Mouse (Mus musculus) hindbrain, embryonic 10.5 days (tissue): Measurements from ENCODE around the gene S100a3. TPM values are rescaled to one million over a fixed set of nuclear protein-coding genes. Genes with fewer than 3 reads are reported as not detected.

Source experiments
- DNase-seq: peaks from one replicate; pipeline ENCODE4 v3.0.0-alpha.2; 2017; ENCODE audit warnings: low spot score
- H3K27ac ChIP-seq: fragments of 300-500 bp; sonication (generic); 2 replicates; pipeline ENCODE4 v1.5.1; 2016; ENCODE audit warnings: mild to moderate bottlenecking, moderate library complexity
- H3K27me3 ChIP-seq: fragments of 300-500 bp; sonication (generic); 2 replicates; pipeline ENCODE4 v1.6.1; 2016; ENCODE audit warnings: mild to moderate bottlenecking; ENCODE audit not compliant: poor library complexity, insufficient read depth, severe bottlenecking
- H3K36me3 ChIP-seq: fragments of 300-500 bp; sonication (generic); 2 replicates; pipeline ENCODE4 v1.6.1; 2016; ENCODE audit warnings: mild to moderate bottlenecking, moderate library complexity
- H3K4me1 ChIP-seq: fragments of 300-500 bp; sonication (generic); replicated peaks from 2 replicates; pipeline ENCODE4 v1.6.1; 2016; ENCODE audit warnings: mild to moderate bottlenecking
- H3K4me3 ChIP-seq: fragments of 300-500 bp; sonication (generic); 2 replicates; pipeline ENCODE4 v1.5.1; 2016; ENCODE audit warnings: mild to moderate bottlenecking, moderate library complexity
- H3K9me3 ChIP-seq: fragments of 300-500 bp; sonication (generic); 2 replicates; pipeline ENCODE4 v1.6.1; 2016; ENCODE audit warnings: mild to moderate bottlenecking, moderate library complexity
- WGBS: fragments of 180-500 bp; shearing (Covaris S2); methylation state at CpG from one replicate; pipeline ENCODE4 v1.1.7; 2016; 5-methylcytosine and 5-hydroxymethylcytosine counted together
- polyA plus RNA-seq: library from polyadenylated mRNA; unstranded; fragments of >200 nt; fragmentation: Nextera tagmentation; extraction: Ambion mirVana; gene quantifications from 2 replicates; pipeline ENCODE4 v1.2.1, GENCODE M21; 2016

Gene S100a3
- 0.24 and 0.27 TPM in 2 replicates for polyA plus RNA-seq

- no peaks in the 10 kb centered on the region for H3K27me3 ChIP-seq
- no peak within 1 kb of the TSS for H3K4me3 ChIP-seq
- H3K9me3 ChIP-seq, result no peaks in the 10 kb centered on the region
- no peak within 1 kb of the TSS for H3K27ac ChIP-seq
- 86% methylated on average over 6 of the region's 6 CpGs for WGBS
- H3K36me3 ChIP-seq, result no peaks in the 10 kb centered on the region
- H3K4me1 ChIP-seq, result 0 out of 2 replicates have a peak, but pooled peaks cover 4% of the 10 kb centered on the region
- no peak for DNase-seq
These were observed at the start of gene S100a3 for GRCm38 (mm10) chr3:90560008-90560628. Gene S100a3, plus strand, starts transcription at chr3:90560578.

DNA sequence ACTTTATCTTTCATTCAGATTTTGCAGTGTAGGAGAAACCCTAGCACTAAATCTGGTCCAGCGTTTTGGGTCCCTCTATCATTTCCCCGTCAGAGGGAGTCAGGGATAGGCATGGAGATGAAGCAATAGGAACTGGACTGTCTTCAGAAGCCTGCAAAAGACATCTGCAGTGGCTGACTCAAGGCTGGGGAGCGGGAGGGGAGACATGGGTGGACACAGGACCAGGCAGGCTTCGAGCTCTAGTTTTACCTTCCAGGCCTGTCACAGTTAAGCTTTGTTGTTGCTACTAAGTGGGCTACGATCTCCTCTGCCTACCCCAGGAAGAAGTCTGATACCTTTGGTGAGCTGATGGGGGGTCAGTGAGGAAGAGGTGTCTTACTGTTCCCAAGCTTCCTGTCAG is 48.1 kb upstream of the S100a3 start:
- H3K4me1 ChIP-seq, result peaks cover 31% of the 10 kb centered on the region
- WGBS, result 83% methylated on average over 5 of the region's 5 CpGs
- no peaks in the 10 kb centered on the region for H3K9me3 ChIP-seq
- DNase-seq, result no peak
- peaks cover 5% of the 10 kb centered on the region for H3K36me3 ChIP-seq
- H3K4me3 ChIP-seq, result no peak overlapping the region
- no peak overlapping the region for H3K27ac ChIP-seq
- peaks cover 49% of the 10 kb centered on the region for H3K27me3 ChIP-seq

GRCm38 (mm10) chr3:90512948-90513642 is 47.3 kb upstream of the S100a3 start:
- Histone ChIP-seq H3K9me3 (no peaks in the 10 kb centered on the region), H3K4me3 (peak overlapping the region; percentile 53; the same call in 1 of the 2 replicates), H3K4me1 (peaks cover 23% of the 10 kb centered on the region), H3K27me3 (peaks cover 52% of the 10 kb centered on the region), H3K27ac (no peak overlapping the region), H3K36me3 (no peaks in the 10 kb centered on the region)
- WGBS, result 75% methylated on average over 9 of the region's 9 CpGs
- DNase-seq, result no peak

DNA sequence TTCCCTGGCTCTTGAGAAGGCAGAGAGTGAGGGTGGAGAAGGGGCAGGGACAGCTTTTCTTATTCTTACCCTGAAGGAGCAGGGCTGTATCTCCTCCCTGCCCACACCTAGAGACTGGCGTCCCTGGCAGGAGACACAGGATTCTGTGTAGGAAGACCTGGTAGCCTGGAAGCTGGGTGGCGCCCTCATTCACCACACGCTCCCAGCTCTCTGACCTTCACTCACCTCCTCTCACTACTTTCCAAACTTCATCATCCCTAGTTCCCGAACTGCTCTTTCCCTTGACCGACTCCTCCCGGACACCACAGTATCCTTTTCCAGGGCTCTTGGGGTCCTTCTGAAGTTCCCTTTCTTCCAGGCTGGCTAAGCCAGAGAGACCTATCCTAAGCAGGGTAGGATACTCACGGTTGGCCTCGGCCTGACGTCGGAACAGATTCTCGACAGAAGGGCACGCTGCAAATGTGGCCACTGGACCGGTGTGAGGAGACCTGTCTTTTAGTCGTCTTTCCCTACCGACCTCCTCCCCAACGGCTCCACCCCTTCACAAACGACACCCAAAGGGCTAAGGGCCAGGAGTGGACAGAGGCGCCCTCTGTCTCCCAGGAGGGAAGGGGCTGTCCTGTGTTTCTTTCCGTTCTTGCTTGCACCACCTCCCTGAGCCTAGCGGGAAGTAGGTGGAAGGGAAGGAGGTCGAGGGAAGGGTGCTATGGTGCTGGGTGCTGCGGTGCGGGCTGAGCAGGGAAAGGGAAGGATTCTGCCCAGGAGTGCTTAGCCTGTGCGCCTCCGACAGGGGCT is 46.4 kb upstream of the S100a3 start, which contains the start of the genes S100a1 and S100a13:
Gene S100a1, minus strand, starts transcription at position 597 of the 795 bp plus-strand sequence.
Gene S100a13, plus strand, starts transcription at position 640 of the 795 bp plus-strand sequence.
- 3% methylated on average over 25 of the region's 25 CpGs for WGBS
- Histone ChIP-seq H3K9me3 (no peaks in the 10 kb centered on the region), H3K36me3 (no peaks in the 10 kb centered on the region), H3K4me1 (peaks cover 20% of the 10 kb centered on the region), H3K27me3 (peaks cover 52% of the 10 kb centered on the region), H3K27ac (peak within 1 kb of the TSS; percentile 62), H3K4me3 (peak within 1 kb of the TSS; percentile 53)
- peak; percentile 45 for DNase-seq

DNA sequence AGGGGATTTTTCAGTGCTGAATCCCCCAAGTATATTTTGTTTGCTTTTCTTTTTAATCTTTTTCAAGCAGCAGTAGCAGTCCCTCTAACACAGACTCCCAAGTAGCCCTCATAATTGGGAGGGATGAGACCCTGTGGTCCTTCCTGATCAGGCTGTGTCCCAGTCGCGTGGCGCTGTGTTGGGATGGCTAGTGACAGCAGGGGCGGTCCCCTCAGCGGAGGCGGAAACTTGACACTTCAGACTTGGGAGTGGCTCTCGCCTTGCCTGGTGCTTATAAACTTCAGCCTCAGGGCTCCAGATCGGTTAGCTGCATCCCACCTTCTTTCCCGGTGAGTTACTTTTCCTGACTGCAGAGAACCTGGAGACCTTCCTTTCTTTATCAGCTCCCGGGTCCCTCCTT is 45.7 kb upstream of the S100a3 start:
- Histone ChIP-seq H3K27me3 (peaks cover 52% of the 10 kb centered on the region), H3K36me3 (no peaks in the 10 kb centered on the region), H3K4me1 (peaks cover 19% of the 10 kb centered on the region), H3K27ac (peak overlapping the region; percentile 62), H3K9me3 (no peaks in the 10 kb centered on the region), H3K4me3 (peak overlapping the region; percentile 53)
- peak; percentile 64 for DNase-seq
- WGBS, result 1% methylated on average over 10 of the region's 10 CpGs

DNA sequence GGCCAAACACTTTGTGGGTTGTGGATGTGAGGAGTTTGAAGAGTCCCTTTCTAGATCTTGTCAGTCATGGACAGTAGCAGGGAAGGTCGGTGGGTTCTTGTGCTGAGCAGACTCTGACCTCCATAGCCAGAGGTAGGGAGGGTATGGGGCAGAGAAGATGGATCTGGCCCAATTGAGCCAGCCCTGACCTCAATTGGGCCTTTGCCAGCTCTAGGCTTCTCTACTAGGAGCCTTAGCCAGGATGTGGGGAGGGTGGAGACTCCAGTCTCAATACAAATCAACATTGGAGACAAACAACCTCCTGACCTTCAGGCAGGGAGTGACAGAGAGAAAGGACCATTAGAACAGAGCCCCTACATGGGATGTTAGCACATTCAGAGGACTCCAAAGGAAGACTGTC is 45.1 kb upstream of the S100a3 start:
- peaks cover 18% of the 10 kb centered on the region for H3K4me1 ChIP-seq
- WGBS, result 43% methylated on average over 1 of the region's 1 CpGs

DNA sequence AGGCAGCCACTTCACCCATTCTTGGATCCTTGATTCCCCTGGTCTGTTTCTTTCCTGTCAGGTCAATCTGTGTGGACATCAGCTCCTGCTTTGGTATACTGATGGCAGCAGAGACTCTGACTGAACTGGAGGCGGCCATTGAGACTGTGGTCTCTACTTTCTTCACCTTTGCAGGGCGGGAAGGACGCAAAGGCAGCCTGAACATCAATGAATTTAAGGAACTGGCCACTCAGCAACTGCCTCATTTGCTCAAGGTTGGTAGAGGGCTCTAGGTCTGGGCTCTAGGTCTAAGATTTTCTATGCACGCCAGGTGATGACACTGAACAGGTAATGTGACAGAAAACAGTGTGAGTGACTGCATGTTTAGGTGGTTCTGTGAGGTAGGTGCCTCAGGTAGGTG is 44.6 kb upstream of the S100a3 start:
- Histone ChIP-seq H3K4me1 (peaks cover 18% of the 10 kb centered on the region), H3K27ac (no peak overlapping the region), H3K4me3 (no peak overlapping the region; the same call in 1 of the 2 replicates), H3K27me3 (peaks cover 52% of the 10 kb centered on the region), H3K9me3 (no peaks in the 10 kb centered on the region), H3K36me3 (no peaks in the 10 kb centered on the region)
- WGBS, result 83% methylated on average over 4 of the region's 4 CpGs
- no peak for DNase-seq

More for the DNA sequence above, 45.1 kb upstream of the S100a3 start:
- H3K9me3 ChIP-seq, result no peaks in the 10 kb centered on the region
- peak overlapping the region; percentile 62; the same call in 1 of the 2 replicates for H3K27ac ChIP-seq
- DNase-seq, result no peak
- peak overlapping the region; percentile 53 for H3K4me3 ChIP-seq
- H3K27me3 ChIP-seq, result peaks cover 52% of the 10 kb centered on the region
- no peaks in the 10 kb centered on the region for H3K36me3 ChIP-seq

DNA sequence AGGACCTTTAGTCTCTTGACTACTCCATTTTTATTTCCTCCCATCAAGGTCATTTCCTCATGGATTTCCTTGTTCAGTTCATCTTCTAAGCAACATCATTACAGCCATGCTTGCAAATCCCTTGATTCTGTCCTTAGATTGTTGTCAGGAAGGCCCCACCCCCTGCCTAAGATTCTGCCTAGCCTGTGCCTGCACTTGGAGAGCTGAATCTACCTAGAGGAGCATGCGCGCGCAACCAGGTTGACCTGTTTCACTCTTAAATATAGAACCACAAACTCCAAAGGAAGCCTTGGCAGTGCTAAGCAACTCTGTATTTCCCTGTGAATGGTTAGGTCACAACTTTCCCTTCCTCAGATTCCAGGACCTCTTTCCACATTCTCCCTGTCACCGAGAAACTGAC is 42.7 kb upstream of the S100a3 start:
- Histone ChIP-seq H3K36me3 (no peaks in the 10 kb centered on the region), H3K4me1 (peaks cover 18% of the 10 kb centered on the region), H3K27ac (no peak overlapping the region), H3K27me3 (peaks cover 34% of the 10 kb centered on the region), H3K9me3 (no peaks in the 10 kb centered on the region), H3K4me3 (no peak overlapping the region)
- 85% methylated on average over 4 of the region's 4 CpGs for WGBS
- no peak for DNase-seq

DNA sequence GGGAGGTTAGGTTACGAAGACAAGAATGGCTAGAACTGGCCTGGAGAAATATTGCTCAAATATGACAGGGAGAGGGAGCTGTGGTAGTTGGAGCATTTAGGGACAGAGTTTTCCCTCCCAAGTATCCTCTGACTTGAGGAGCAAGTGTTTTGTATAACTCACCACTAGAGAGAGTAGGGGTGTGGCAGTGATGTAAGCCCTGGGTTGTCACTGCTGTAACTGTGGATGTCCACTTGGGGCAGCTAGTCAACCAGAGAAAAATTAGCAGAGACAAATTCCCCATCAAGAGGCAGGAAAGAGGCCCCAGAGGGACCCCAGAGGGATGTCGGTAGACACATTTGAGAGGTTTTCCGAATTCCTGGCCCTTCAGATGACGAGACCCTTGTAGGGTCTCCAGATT is 35.0 kb upstream of the S100a3 start:
- peaks cover 5% of the 10 kb centered on the region; the same call in 1 of the 2 replicates for H3K27me3 ChIP-seq
- no peak for DNase-seq
- H3K27ac ChIP-seq, result no peak overlapping the region
- H3K9me3 ChIP-seq, result no peaks in the 10 kb centered on the region
- no peaks in the 10 kb centered on the region for H3K4me1 ChIP-seq
- H3K36me3 ChIP-seq, result no peaks in the 10 kb centered on the region
- H3K4me3 ChIP-seq, result no peak overlapping the region
- WGBS, result 61% methylated on average over 4 of the region's 4 CpGs

DNA sequence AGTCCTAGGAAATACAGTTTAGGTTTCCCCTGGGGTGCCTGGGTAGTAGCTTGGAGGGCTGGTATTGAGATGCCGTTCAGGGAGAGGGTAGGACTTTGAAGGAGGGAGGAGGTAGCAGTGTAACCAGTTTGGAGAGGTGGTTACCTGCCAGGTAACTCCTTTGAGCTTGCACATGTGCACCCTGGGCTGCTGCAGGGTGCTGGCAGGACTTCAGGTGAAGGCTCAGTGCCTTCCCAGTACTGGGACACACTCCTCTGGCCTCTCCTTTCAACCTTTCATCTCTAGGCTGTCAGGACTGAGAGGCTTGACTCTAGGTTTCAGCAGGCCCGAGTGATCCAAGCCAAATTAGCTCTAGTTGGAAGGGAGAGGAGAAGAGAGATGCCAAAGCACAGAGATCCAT is 34.3 kb upstream of the S100a3 start:
- Histone ChIP-seq H3K4me3 (no peak overlapping the region), H3K4me1 (no peaks in the 10 kb centered on the region), H3K36me3 (no peaks in the 10 kb centered on the region), H3K9me3 (no peaks in the 10 kb centered on the region), H3K27me3 (peaks cover 5% of the 10 kb centered on the region; the same call in 1 of the 2 replicates), H3K27ac (no peak overlapping the region)
- 77% methylated on average over 2 of the region's 2 CpGs for WGBS
- DNase-seq, result no peak

DNA sequence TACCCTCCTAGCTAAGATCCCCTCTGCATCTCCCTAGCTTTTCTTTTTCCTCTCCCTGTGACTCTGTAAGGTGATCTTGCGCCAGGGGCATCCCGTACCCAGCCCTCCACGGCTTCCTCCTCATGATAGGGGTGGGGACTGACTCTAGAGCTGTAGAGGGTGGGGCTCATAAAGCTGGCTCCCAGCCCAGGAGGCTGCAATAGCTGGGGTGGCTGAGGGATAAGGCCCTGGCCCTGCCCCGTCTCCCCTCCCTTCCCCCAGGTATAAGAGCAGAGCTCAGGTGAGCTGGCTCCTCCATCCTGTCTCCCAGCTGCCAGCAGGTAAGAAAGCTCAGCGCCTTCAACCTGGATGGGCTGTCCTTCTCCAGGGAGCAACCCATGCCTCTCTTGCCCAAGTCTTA is 33.8 kb upstream of the S100a3 start, which contains the start of gene S100a14:
Gene S100a14, plus strand, starts transcription at position 277 of the 400 bp plus-strand sequence.
- no peak for DNase-seq
- Histone ChIP-seq H3K4me3 (no peak within 1 kb of the TSS), H3K27me3 (peaks cover 5% of the 10 kb centered on the region; the same call in 1 of the 2 replicates), H3K9me3 (no peaks in the 10 kb centered on the region), H3K4me1 (no peaks in the 10 kb centered on the region), H3K27ac (no peak within 1 kb of the TSS), H3K36me3 (no peaks in the 10 kb centered on the region)
- 83% methylated on average over 5 of the region's 5 CpGs for WGBS

GRCm38 (mm10) chr3:90527291-90527873 is 33.0 kb upstream of the S100a3 start:
- Histone ChIP-seq H3K4me3 (no peak overlapping the region), H3K36me3 (no peaks in the 10 kb centered on the region), H3K27ac (no peak overlapping the region), H3K9me3 (no peaks in the 10 kb centered on the region), H3K27me3 (peaks cover 5% of the 10 kb centered on the region; the same call in 1 of the 2 replicates), H3K4me1 (no peaks in the 10 kb centered on the region)
- WGBS, result 84% methylated on average over 7 of the region's 7 CpGs
- no peak for DNase-seq
